Mouse (Mus musculus): ENCODE measurements around the gene Trcg1. TPM values are rescaled to one million over a fixed set of nuclear protein-coding genes. Genes with fewer than 3 reads are reported as not detected.

The Trcg1 gene
- total RNA-seq, 2 experiments from 2014 or later: not detected

- DNase-seq: no peak
Observed at GRCm38 (mm10) chr9:57297938-57298337, 61.6 kb downstream of the Trcg1 start.

Other genes with a start within 250 kb of the Trcg1 start
- gene Ptpn9, start 241.6 kb upstream of the Trcg1 start, total RNA-seq (2021): 10 to 100 TPM; 47.7 to 53.8 TPM
- 10 to 100 TPM; 41.8 to 54.3 TPM for gene Sin3a, start 164.5 kb upstream of the Trcg1 start, total RNA-seq (2021)
- 100 to 1,000 TPM; 109 to 121 TPM for gene Man2c1, start 105.9 kb upstream of the Trcg1 start, total RNA-seq (2021)
- gene Neil1, start 88.3 kb upstream of the Trcg1 start, total RNA-seq (2021): 10 to 100 TPM in 1 of 2 experiments, 1 to 10 TPM in 1; 9.8 to 10.9 TPM
- 10 to 100 TPM; 48.2 to 58.0 TPM for gene Commd4, start 78.2 kb upstream of the Trcg1 start, total RNA-seq (2021)
- 10 to 100 TPM; 50.2 to 89.6 TPM for gene 1700017B05Rik, start 26.1 kb downstream of the Trcg1 start, total RNA-seq (2021)
- gene Ppcdc, start 203.6 kb downstream of the Trcg1 start, total RNA-seq (2021): 10 to 100 TPM; 14.0 to 19.4 TPM
- 10 to 100 TPM in 1 of 2 experiments, 1 to 10 TPM in 1; 8.4 to 12.3 TPM for gene Scamp5, start 231.5 kb downstream of the Trcg1 start, total RNA-seq (2021)